Mouse (Mus musculus) naive thymus-derived CD4-positive, alpha-beta T cell, adult 2 months (primary cell): Measurements from ENCODE around the gene Gm17490.
"Not testable (repeated sequence)": the region's sequence is repeated elsewhere in the genome, so short reads cannot be mapped to it uniquely, and the experiment has no call there.

ENCODE experiments used
- DNase-seq: peaks from one replicate; pipeline ENCODE4 v3.0.0-alpha.2; 2011; ENCODE audit warnings: low read depth

Gene Gm17490

GRCm38 (mm10) chr2:11635035-11635434 is 9.0 kb upstream of the Gm17490 start:
- DNase-seq = peak; percentile 55

- DNase-seq = no peak
Observed at GRCm38 (mm10) chr2:11623726-11624125, 2.3 kb downstream of the Gm17490 start.

GRCm38 (mm10) chr2:11623173-11623572 is 2.9 kb downstream of the Gm17490 start:
- DNase-seq = no peak

- peak; percentile 54 for DNase-seq
Observed at GRCm38 (mm10) chr2:11619598-11619997, 6.5 kb downstream of the Gm17490 start.

GRCm38 (mm10) chr2:11616846-11617245 is 9.2 kb downstream of the Gm17490 start:
- peak; percentile 58 for DNase-seq

- not testable (repeated sequence) for DNase-seq
Observed at GRCm38 (mm10) chr2:11612939-11613338, 13.1 kb downstream of the Gm17490 start.

GRCm38 (mm10) chr2:11606718-11607117 is 19.3 kb downstream of the Gm17490 start:
- DNase-seq = not testable (repeated sequence)

GRCm38 (mm10) chr2:11604911-11605310 is 21.2 kb downstream of the Gm17490 start:
- DNase-seq = no peak

GRCm38 (mm10) chr2:11604053-11604452 is 22.0 kb downstream of the Gm17490 start, which contains the start of gene Rbm17:
Gene Rbm17 (minus strand): TSS chr2:11604153.
- DNase-seq = no peak

- peak; percentile 97 for DNase-seq
Observed at GRCm38 (mm10) chr2:11602506-11603489, 23.3 kb downstream of the Gm17490 start.

- no peak for DNase-seq
Observed at GRCm38 (mm10) chr2:11601795-11602194, 24.3 kb downstream of the Gm17490 start.

- DNase-seq = no peak
Observed at GRCm38 (mm10) chr2:11597906-11598305, 28.2 kb downstream of the Gm17490 start.

GRCm38 (mm10) chr2:11596690-11597089 is 29.4 kb downstream of the Gm17490 start:
- DNase-seq = no peak

- DNase-seq = peak; percentile 26
Observed at GRCm38 (mm10) chr2:11587996-11588395, 38.1 kb downstream of the Gm17490 start.

GRCm38 (mm10) chr2:11579399-11579798 is 46.7 kb downstream of the Gm17490 start:
- no peak for DNase-seq

- no peak for DNase-seq
Observed at GRCm38 (mm10) chr2:11578187-11578586, 47.9 kb downstream of the Gm17490 start.
